Comparison of ENCODE assay signal across 18 mouse cellular contexts in the genomic region with DNA sequence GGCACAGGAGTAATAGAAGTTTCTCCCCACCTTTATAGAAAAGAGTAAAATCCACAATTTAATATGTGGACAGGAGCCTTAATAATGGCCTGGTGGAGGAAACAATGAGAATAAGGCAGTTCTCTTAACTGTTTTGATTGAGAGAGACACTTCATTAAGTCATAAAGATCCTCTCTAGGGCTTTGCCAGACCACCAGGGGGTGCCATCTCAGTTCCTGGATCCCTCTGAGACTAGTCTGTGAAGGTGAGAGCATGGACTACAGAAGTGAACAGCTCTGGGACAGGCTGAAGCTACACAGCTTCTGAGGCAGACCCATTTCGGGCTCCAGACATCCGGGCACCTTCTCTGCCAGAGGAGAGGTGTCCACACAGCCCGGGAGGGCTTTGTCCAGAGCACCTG.
A peak's percentile ranks its signal among the peaks of the same experiment; 100 is the strongest.
DNase-seq lines count a peak whose midpoint lies in the region; ATAC-seq and TF ChIP-seq lines count a peak whose summit lies in the region.
"Had no signal": no experiment of that assay in that cellular context is flagged by ENCODE, and none has a peak within 500 bp of the region (broad histone marks: within the 10 kb centered on the region; RNA-seq: fewer than 3 reads in every experiment).

No protein-coding gene starts in this region.

- no peak for DNase-seq in hindbrain, postnatal 0 days (ENCODE audit: low spot score)
- DNase-seq in left cerebral cortex, adult 2 months (ENCODE audit: extremely low spot score in 1 of 2, low spot score in 2 of 2), result no peak
- no peak for DNase-seq in left cerebral cortex, postnatal 36 days (ENCODE audit: low spot score in 2 of 2)
- peak; percentile 45 for DNase-seq in testis, postnatal 10 days (ENCODE audit: low spot score)
- DNase-seq in testis, postnatal 14 days (ENCODE audit: low spot score), result no peak
- no peak for DNase-seq in cerebellum, postnatal 14 days
- DNase-seq: cerebellum, adult 9-10 months; gastrocnemius, adult 2 months; kidney, adult 9 months; right cerebral cortex, postnatal 4 days; thymus, postnatal 36 days had no signal

- no peak overlapping the region for H3K4me3 ChIP-seq in hindbrain, postnatal 0 days (ENCODE audit: low read length)
- no peak overlapping the region for H3K4me3 ChIP-seq in hindbrain, embryonic 13.5 days
- H3K4me3 ChIP-seq in left cerebral cortex, adult 2 months, result no peak overlapping the region
- H3K4me3 ChIP-seq: forebrain, embryonic 15.5 days; gastrocnemius, adult 2 months; heart, embryonic 12.5 days; megakaryocyte, embryonic 14.5 days; midbrain, embryonic 15.5 days; neural tube, embryonic 15.5 days had no signal

- no peaks in the 10 kb centered on the region for H3K9me3 ChIP-seq in hindbrain, postnatal 0 days (ENCODE audit: low read length)
- H3K9me3 ChIP-seq in hindbrain, embryonic 13.5 days, result no peaks in the 10 kb centered on the region
- H3K9me3 ChIP-seq: forebrain, embryonic 15.5 days; heart, embryonic 12.5 days; midbrain, embryonic 15.5 days; neural tube, embryonic 15.5 days had no signal

- H3K4me1 ChIP-seq in hindbrain, postnatal 0 days (ENCODE audit: insufficient read depth, low read length), result no peaks in the 10 kb centered on the region
- H3K4me1 ChIP-seq in hindbrain, embryonic 13.5 days (replicated peaks), result peaks cover 8% of the 10 kb centered on the region
- H3K4me1 ChIP-seq: megakaryocyte, embryonic 14.5 days had no signal

- H3K27me3 ChIP-seq in hindbrain, postnatal 0 days (ENCODE audit: insufficient read depth, low read length), result no peaks in the 10 kb centered on the region
- H3K27me3 ChIP-seq in hindbrain, embryonic 13.5 days, result no peaks in the 10 kb centered on the region
- H3K27me3 ChIP-seq: forebrain, embryonic 15.5 days; heart, embryonic 12.5 days; megakaryocyte, embryonic 14.5 days; midbrain, embryonic 15.5 days; neural tube, embryonic 15.5 days had no signal

- peak; percentile 27; the same call in 1 of the 2 replicates for TF ChIP-seq CTCF in hindbrain, postnatal 0 days (IDR thresholded peaks at IDR 0.05; ENCODE audit: low read depth)
- TF ChIP-seq CTCF in left cerebral cortex, adult 2 months (IDR thresholded peaks at IDR 0.05), result peak; percentile 20

- no peak overlapping the region for H3K9ac ChIP-seq in hindbrain, postnatal 0 days (replicated peaks; ENCODE audit: low read length)
- H3K9ac ChIP-seq in hindbrain, embryonic 13.5 days, result no peak overlapping the region
- H3K9ac ChIP-seq: forebrain, embryonic 15.5 days; heart, embryonic 12.5 days; liver, embryonic 14.5 days; midbrain, embryonic 15.5 days; neural tube, embryonic 15.5 days had no signal

- H3K27ac ChIP-seq in hindbrain, postnatal 0 days, result no peak overlapping the region
- no peak overlapping the region for H3K27ac ChIP-seq in hindbrain, embryonic 13.5 days
- no peak overlapping the region for H3K27ac ChIP-seq in left cerebral cortex, adult 2 months
- H3K27ac ChIP-seq: forebrain, embryonic 15.5 days; gastrocnemius, adult 2 months; liver, embryonic 14.5 days; midbrain, embryonic 15.5 days; neural tube, embryonic 15.5 days had no signal

- H3K4me2 ChIP-seq in hindbrain, postnatal 0 days (ENCODE audit: low read depth, low read length), result no peak overlapping the region
- H3K4me2 ChIP-seq in hindbrain, embryonic 13.5 days, result no peak overlapping the region
- H3K4me2 ChIP-seq: forebrain, embryonic 15.5 days; heart, embryonic 12.5 days; midbrain, embryonic 15.5 days; neural tube, embryonic 15.5 days had no signal

- no peaks in the 10 kb centered on the region for H3K36me3 ChIP-seq in hindbrain, postnatal 0 days (ENCODE audit: insufficient read depth, low read length)
- no peaks in the 10 kb centered on the region for H3K36me3 ChIP-seq in hindbrain, embryonic 13.5 days
- H3K36me3 ChIP-seq: forebrain, embryonic 15.5 days; heart, embryonic 12.5 days; midbrain, embryonic 15.5 days; neural tube, embryonic 15.5 days had no signal

- ATAC-seq in hindbrain, postnatal 0 days, result no peak
- no peak for ATAC-seq in hindbrain, embryonic 13.5 days (ENCODE audit: low FRiP score)
- ATAC-seq: forebrain, embryonic 15.5 days; midbrain, embryonic 15.5 days had no signal

- WGBS in hindbrain, postnatal 0 days, result 91% methylated on average over 3 of the region's 3 CpGs
- 93% methylated on average over 3 of the region's 3 CpGs for WGBS in hindbrain, embryonic 13.5 days

- intact Hi-C loops in left cerebral cortex, adult 2 months (cut with DNase I), result no loop called here
- intact Hi-C loops in left cerebral cortex, postnatal 36 days (cut with DNase I), result no loop called here
